Mouse (Mus musculus) cortical plate, adult 2 months (tissue): ENCODE measurements around the gene Astl.

Experiments used
- CTCF ChIP-seq: fragments of 200-500 bp; IDR thresholded peaks from 2 replicates; pipeline ENCODE4 v1.5.1; 2011; ENCODE audit warnings: mild to moderate bottlenecking, control low read depth, low read length; ENCODE audit not compliant: insufficient read depth; ENCODE audit errors: extremely low read depth
- POLR2A ChIP-seq: fragments of 200-500 bp; IDR thresholded peaks from 2 replicates; pipeline ENCODE4 v1.6.1; 2011; ENCODE audit warnings: mild to moderate bottlenecking, low read length, control low read depth; ENCODE audit not compliant: insufficient read depth; ENCODE audit errors: extremely low read depth

DNA sequence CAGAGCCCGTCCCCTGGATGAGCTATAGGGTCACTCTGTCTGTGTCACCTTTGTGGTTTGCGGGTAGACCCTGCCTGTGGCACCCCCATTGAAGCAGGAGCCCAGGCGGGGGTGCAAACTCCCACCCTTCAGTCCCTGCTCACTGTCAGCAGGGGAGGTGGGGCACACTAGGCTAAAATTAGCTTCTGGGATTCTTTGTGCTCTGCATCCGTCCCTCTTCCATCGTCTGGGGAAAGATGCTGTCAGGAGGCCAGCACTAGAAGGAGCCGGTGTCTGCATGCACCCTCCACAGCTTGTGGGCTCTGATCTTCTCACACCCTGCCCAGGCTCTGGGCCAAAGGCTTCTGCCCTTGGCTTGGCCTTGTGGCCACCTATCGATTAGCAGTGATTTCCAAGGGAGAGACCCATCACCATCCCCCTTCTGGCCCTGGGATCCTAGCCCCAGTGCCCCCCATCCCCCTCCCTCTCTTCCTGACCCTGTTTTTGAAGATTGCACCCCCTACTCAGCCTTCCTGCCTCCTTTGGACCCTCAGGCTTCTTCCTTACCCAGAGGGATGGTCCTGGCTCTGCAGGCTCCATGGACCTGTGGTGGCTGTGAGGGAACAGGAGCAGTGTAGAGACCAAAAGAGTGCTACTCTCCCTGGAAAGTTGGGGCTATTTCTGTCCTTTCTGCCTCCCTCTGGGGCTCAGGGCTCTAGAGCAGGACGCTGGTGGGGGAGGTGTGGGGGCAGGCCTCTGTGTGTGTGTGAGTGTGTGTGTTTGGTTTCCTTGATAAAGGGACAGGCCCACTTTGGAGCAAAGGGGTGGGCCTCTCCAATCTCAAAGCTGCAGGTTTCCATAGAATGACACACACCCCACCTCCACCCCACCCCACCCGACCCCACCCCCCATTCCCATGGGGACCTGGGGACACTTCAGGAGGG lies 32.4 kb downstream of the Astl start:
- TF ChIP-seq CTCF = no peak
- TF ChIP-seq POLR2A = no peak
